Mouse (Mus musculus) activated CD4-positive, CD25-positive, alpha-beta regulatory T cell, adult 4 months (primary cell): ENCODE measurements around the gene Tbc1d22b. TPM values are rescaled to one million over a fixed set of nuclear protein-coding genes. Genes with fewer than 3 reads are reported as not detected.

Experiments
- ATAC-seq: one replicate; pipeline ENCODE4 v1.8.0; 2017
- polyA plus RNA-seq, 2 experiments: library from polyadenylated mRNA; unstranded; fragments of 100-300 nt; shearing (Covaris generic); gene quantifications; one replicate each; pipeline ENCODE4 v1.2.1; 2017

Gene Tbc1d22b
- polyA plus RNA-seq, 2 experiments from 2014 or later: 11.5 to 14.2 TPM

- no peak for ATAC-seq
Measured at GRCm38 (mm10) chr17:29541419-29541818, 8.2 kb upstream of the Tbc1d22b start.

- ATAC-seq: no peak
Measured at GRCm38 (mm10) chr17:29542831-29543690, 6.5 kb upstream of the Tbc1d22b start.

- ATAC-seq: no peak
Measured at GRCm38 (mm10) chr17:29544064-29544463, 5.5 kb upstream of the Tbc1d22b start.

GRCm38 (mm10) chr17:29545241-29545640, 4.3 kb upstream of the Tbc1d22b start:
- ATAC-seq: no peak

- no peak for ATAC-seq
Measured at GRCm38 (mm10) chr17:29548494-29548893, 1.1 kb upstream of the Tbc1d22b start.

- ATAC-seq: no peak
Measured at GRCm38 (mm10) chr17:29548994-29549393, 591 bp upstream of the Tbc1d22b start.

GRCm38 (mm10) chr17:29551019-29551418, 1.4 kb downstream of the Tbc1d22b start:
- peak; percentile 65 for ATAC-seq

GRCm38 (mm10) chr17:29552162-29552732, 2.7 kb downstream of the Tbc1d22b start, which contains the start of gene Tmem217:
Tmem217 (minus strand) TSS chr17:29552385.
- peak; percentile 32 for ATAC-seq

- no peak for ATAC-seq
Measured at GRCm38 (mm10) chr17:29554176-29554575, 4.6 kb downstream of the Tbc1d22b start.

GRCm38 (mm10) chr17:29556456-29556855, 6.9 kb downstream of the Tbc1d22b start:
- ATAC-seq: no peak

- peak; percentile 26 for ATAC-seq
Measured at GRCm38 (mm10) chr17:29556893-29557292, 7.3 kb downstream of the Tbc1d22b start.

- no peak for ATAC-seq
Measured at GRCm38 (mm10) chr17:29558476-29558875, 8.9 kb downstream of the Tbc1d22b start.

- ATAC-seq: no peak
Measured at GRCm38 (mm10) chr17:29565521-29565920, 15.9 kb downstream of the Tbc1d22b start.

GRCm38 (mm10) chr17:29568435-29568834, 18.9 kb downstream of the Tbc1d22b start:
- ATAC-seq: no peak

GRCm38 (mm10) chr17:29569831-29570230, 20.2 kb downstream of the Tbc1d22b start:
- no peak for ATAC-seq

- ATAC-seq: no peak
Measured at GRCm38 (mm10) chr17:29579579-29580126, 30.1 kb downstream of the Tbc1d22b start.

- ATAC-seq: no peak
Measured at GRCm38 (mm10) chr17:29583569-29583968, 34.0 kb downstream of the Tbc1d22b start.

GRCm38 (mm10) chr17:29584306-29584705, 34.7 kb downstream of the Tbc1d22b start:
- ATAC-seq: no peak

GRCm38 (mm10) chr17:29584737-29585136, 35.2 kb downstream of the Tbc1d22b start:
- no peak for ATAC-seq

- ATAC-seq: peak; percentile 49
Measured at GRCm38 (mm10) chr17:29585446-29585845, 35.9 kb downstream of the Tbc1d22b start.

- ATAC-seq: no peak
Measured at GRCm38 (mm10) chr17:29586921-29587320, 37.3 kb downstream of the Tbc1d22b start.

GRCm38 (mm10) chr17:29589221-29589898, 39.8 kb downstream of the Tbc1d22b start:
- ATAC-seq: no peak
